Mouse (Mus musculus): ENCODE data around the gene Has3.
"Not testable (repeated sequence)": the region's sequence is repeated elsewhere in the genome, so short reads cannot be mapped to it uniquely, and the experiment has no call there.

Gene Has3

GRCm38 (mm10) chr8:106870051-106870450 lies at the start of gene Has3:
Gene Has3, plus strand, starts transcription at chr8:106870242.
- peak; percentile 35 for DNase-seq (ENCODE audit: low read depth, low spot score)

- DNase-seq (ENCODE audit: low read depth, low spot score) = peak; percentile 31
Measured at GRCm38 (mm10) chr8:106820553-106821515, 49.2 kb upstream of the Has3 start.

DNA sequence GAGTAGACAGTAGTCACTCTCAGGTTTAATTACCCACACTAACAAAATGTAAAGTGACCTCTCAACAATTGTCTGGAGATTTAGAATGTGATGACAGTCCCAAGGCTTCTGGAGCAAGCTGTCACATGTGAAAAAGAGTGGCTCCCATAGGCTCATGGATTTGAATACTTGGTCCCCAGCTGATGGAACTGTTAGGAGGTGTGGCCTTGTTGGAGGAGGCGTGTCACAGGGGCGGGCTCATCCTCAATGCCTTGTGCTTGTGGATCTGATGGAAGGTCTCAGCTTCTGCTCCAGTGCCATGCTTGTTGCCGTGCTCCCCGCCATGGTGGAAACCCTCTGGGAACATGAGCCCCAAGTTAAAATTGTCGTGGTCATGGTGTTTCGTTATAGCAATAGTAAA lies 41.1 kb upstream of the Has3 start:
- no peak for DNase-seq (ENCODE audit: low read depth, low spot score)

DNA sequence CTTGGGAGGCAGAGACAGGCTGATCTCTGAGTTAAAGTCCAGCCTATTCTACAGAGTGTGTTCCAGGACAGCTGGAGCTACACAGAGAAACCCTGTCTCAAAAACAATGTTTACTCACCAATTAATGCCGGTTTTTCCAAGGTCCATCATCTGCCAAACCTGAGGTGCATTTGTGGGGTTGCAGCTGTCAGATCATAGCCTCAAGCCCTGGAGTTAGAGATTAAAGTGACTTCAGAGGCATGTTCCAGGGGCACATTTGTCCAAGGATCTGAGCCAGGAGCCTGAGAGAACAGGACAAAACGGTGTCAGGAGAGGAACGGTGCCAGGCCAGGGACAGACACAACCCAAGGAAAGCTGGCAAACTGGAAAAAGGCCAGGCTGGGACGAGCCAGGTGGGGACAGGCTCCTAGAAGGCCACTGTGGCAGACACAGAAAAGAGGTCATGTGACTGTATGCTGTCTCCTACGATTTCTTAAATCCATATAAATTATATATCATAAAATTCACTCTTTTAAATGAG lies 40.5 kb upstream of the Has3 start:
- no peak for DNase-seq (ENCODE audit: low read depth, low spot score)

- no peak for DNase-seq (ENCODE audit: low read depth, low spot score)
Measured at GRCm38 (mm10) chr8:106834899-106835298, 35.1 kb upstream of the Has3 start.

DNA sequence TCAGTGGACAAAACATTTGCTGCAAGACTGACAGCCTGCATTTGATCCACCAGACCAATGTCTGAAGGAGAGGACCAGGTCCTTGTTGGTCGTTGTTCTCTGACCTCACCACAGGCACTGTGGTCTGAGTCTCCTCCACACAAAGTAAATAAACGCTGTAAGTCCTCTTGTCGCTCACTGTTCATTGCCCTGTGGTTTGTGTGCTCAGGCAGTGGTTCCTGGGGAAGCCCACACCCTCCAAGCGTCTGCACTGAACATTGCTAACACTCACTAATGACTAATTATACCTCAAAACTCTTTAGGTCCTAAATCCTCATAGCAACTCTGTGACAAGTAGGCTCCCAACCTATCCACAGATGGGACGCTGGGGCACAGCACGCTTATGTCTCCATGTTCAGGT lies 33.5 kb upstream of the Has3 start:
- DNase-seq (ENCODE audit: low read depth, low spot score) = no peak

- DNase-seq (ENCODE audit: low read depth, low spot score) = no peak
Measured at GRCm38 (mm10) chr8:106838803-106839202, 31.2 kb upstream of the Has3 start.

DNA sequence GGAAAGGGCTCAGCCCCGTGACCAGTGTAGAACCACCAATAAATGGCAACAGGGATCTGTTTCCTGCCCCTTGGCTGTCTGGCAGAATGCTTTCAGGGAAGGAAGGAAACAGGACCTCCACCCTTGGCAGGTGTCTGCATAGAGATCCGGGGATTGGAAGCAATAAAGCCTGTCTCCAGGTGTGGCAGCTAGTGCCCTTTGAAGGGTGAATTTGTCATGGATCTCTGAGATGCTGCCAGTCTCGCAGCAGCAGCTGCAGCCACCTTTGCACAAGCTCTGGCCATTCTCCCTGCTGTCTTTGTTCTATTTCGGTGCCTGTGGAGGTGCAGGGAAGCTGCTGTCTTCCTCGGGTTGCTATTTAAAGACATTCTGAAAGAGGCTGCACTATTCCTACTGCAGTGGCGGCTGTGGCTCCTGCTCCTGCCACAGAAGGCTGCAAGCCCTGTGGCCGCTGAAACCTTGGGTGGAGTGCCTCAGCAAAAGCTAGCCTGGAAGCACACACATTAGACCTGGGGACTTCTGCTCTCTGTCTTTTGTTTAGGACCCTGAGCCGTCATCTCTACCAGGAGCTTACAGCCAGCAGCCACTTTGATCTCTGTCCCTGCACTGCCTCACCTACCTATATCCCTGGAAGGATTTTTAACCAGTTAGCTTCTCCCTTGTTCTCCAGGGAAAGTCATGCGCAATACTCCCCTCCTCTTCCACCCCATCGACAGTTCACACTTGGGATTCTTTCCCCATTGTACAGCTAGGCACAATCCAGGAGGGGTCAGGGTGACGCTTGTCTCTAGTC lies 30.6 kb upstream of the Has3 start:
- DNase-seq (ENCODE audit: low read depth, low spot score) = peak; percentile 7

- no peak for DNase-seq (ENCODE audit: low read depth, low spot score)
Measured at GRCm38 (mm10) chr8:106850034-106850433, 20.0 kb upstream of the Has3 start.

- no peak for DNase-seq (ENCODE audit: low read depth, low spot score)
Measured at GRCm38 (mm10) chr8:106854534-106855241, 15.4 kb upstream of the Has3 start.

DNA sequence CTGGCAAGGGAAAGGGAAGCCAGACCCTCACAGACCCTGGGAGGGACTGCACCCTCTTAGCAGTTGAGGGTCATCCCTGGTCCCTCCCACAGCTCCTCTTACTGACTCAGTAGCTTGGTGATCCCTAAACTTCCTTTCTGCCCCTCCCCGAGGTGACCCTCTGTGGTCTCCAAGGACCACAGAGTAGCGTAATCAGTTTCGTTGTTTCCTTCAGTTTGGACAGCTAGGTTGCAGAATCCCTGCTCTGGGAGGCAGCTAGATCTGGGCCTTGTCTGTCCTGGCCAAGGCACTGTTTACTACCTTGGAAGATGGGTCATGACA lies 14.8 kb upstream of the Has3 start:
- DNase-seq (ENCODE audit: low read depth, low spot score) = no peak

DNA sequence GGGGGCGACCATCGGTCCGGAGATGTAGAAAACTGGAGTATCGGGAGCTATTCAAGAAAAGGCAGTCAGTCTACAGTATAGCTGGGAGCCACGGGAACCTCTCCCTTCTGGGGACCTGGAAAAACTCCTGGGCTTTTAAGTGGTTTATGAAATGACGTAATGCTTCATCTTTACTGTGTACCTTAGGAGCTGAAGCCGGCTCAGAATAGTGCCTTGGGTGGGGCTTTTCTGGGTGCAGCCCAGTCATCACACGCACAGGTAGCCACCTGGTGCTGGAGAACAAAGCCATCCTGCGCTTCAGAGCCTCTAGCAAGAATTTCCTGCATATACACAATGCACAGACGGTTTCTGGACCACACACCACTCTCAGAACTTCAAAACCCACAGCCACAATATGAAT lies 7.2 kb upstream of the Has3 start:
- DNase-seq (ENCODE audit: low read depth, low spot score) = no peak

- no peak for DNase-seq (ENCODE audit: low read depth, low spot score)
Measured at GRCm38 (mm10) chr8:106865354-106865753, 4.7 kb upstream of the Has3 start.

DNA sequence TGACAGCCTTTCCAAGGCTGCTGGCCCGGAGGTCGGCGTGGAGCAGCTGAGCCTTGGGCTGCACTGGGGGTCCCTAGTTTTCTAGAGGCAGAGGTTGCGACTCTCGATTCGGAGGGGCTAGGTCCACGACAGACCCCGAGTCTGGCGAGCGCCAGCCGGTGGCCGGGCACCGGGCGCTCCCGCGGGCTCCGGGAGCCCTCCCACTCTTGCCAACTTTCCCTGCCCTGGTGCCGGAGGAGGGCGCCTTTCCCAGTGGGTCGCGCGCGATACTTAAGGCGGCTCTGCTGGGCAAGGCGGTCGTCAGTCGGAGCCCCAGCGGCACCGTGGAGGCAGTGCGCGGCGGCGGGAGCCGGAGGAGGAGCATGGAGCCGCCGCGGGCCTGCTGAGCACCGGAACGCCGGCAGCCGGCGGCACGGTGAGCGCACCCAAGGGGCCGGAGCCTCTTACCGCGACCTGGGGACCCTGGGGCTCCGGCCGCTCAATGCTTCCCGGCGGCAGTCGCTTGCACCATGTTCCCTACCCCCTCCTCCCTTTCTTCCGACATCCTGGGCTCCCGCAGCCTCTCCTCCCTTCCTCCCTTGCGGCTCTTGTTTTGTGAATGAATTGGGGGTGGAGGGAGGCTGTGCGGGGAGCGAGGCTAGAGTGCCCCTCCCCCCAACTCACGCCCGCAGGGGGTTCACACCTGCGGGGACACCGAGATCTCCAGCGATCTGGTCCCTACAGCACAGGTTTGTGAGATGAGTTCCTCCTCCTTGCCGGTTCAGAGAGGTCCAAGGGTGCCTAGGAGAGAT lies 690 bp downstream of the Has3 start:
- DNase-seq (ENCODE audit: low read depth, low spot score) = peak; percentile 24

DNA sequence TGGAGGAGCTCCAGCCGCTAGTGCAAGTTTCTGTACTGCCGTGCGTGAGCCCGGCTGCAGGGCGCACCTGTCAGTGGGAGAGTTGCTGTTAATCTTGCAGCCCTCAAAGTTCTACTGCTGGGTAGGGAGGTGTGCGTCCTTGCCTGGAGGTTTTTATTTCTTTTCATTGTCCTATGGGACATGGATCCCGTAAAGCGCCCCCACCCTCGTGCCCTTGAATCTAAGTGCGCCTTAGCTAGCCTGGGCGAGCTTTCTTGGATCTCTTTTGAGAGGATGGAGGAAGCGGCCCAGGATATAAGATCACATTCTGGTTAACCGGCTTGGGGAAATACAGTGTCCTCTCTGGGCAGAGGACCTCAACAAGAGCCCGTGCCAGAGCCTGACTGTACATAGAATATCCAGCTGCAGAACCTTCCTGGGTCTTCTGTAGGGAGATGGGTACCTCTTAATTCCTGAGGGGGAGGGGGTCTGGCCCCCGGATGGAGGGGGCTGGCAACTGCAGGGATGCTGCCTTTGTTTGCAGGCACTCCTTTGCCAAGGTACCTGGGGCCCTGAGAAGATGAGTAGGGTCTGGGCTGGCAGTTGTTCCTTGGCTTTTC lies 1.4 kb downstream of the Has3 start:
- no peak for DNase-seq (ENCODE audit: low read depth, low spot score)

DNA sequence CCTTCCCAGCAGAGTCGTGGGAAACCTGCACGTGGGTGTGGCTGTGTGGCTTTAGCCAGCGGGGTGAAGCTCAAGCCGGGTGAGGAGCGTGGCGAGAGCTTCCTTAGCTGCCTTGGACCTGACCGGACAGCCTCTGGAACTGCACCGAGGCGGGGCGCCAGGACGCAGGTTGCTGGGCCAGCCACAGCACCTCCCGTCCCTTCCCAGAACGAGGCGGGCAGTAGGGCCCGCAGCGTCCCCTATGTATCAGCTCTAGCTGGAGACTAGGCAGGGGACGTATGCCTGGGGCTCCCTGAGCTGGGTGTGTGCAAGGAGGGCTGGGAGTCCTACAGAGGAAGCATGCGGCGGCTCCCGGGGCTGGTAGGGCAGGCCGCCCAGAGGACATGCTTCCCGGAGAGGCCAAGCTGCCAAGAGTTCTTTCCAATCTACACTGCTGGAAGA lies 1.9 kb downstream of the Has3 start:
- peak; percentile 25 for DNase-seq (ENCODE audit: low read depth, low spot score)

GRCm38 (mm10) chr8:106872454-106873034 lies 2.5 kb downstream of the Has3 start:
- no peak for DNase-seq (ENCODE audit: low read depth, low spot score)

GRCm38 (mm10) chr8:106880121-106880707 lies 10.2 kb downstream of the Has3 start:
- DNase-seq (ENCODE audit: low read depth, low spot score) = no peak

DNA sequence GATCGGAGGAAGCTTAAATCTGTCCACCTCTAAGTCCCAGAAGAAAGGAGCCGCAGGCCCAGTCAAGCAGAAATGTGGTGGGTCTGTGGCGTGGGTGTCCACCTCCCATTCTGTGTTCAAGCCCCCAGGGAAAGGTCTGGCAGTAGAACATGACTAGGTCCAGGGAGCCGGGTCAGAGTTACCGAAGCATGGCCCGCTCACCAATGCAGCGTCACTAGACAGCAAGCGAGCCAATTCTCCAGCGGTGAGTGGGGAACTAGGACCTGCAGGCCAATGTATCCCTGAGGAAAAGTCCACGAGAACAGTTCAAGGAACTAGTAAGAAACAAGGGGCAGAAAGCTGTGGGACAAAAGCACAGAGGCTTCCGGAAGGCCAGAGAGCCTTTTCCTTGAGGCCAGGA lies 14.1 kb downstream of the Has3 start:
- DNase-seq (ENCODE audit: low read depth, low spot score) = not testable (repeated sequence)

All from forelimb bud, embryonic 11.5 days (tissue).